Mouse (Mus musculus): ENCODE measurements at regions not wholly inside any gene's neighbourhood (a gene's known extent, or its start where the extent isn't known, plus 50 kb on each side); places are given as distances from the start of the nearest gene placed in this dataset.
A peak's percentile ranks its signal among the peaks of the same experiment; 100 is the strongest.
"Not testable (repeated sequence)": the region's sequence is repeated elsewhere in the genome, so short reads cannot be mapped to it uniquely, and the experiment has no call there.

- DNase-seq: no peak
These were observed 307.9 kb downstream of the Abcc12 start for GRCm38 (mm10) chr8:86272626-86273025.

- DNase-seq: peak; percentile 33
These were observed 309.0 kb downstream of the Abcc12 start for GRCm38 (mm10) chr8:86271477-86271876.

DNA sequence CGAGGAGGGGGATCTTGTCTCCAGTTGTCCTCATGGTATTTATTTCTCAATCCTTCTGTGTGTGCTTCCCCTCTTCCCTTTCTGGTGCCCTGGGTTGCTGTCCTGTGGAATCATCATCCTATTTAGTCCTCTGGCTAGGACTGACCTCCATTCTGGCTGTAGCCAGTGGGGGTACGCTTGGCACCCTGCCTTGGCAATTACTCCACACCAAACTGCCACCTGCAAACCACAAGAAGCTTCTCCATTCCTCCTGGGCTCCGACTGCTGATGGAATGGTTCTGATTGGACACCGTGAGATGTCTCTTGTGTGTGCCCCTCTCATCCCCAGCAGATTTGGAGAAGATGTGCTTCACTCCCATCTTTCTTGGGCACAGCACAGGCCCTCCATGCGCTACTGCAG lies 322.5 kb downstream of the Abcc12 start:
- no peak for DNase-seq

DNA sequence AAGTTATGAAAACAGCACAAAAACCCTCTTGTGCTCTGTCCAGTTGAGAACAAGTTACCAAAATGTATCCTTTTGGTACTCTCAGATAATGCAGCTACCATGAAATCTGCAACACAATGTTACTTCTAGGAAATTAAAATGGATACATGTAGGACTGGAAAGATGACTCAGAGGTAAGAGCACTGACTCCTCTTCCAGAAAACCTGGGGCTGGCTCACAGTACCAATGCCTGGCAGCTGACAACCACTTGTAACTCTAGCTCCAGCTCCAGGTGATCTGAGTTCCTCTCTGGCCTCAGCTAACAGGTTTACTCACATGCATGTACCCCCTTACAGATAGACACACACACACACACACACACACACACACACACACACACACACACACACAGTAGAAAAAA lies 325.1 kb downstream of the Abcc12 start:
- no peak for DNase-seq

DNA sequence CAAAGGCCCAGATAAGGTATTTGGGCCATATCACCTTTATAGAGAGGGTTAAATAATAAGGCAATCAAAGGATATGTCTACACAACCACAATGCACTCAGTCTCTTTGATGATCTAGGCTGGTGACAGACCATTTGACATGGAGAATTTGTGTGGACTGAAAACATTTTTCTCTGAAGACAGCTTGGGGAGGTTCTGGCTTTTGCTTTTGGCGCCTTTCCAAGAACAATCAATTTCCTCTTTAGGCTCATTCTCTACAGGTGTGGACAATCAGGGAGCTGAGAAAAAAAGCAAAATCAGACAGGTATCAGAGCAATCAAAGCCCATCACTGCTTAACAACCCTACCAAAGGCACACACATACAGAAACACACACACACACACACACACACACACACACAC lies 325.8 kb downstream of the Abcc12 start:
- DNase-seq: no peak

DNA sequence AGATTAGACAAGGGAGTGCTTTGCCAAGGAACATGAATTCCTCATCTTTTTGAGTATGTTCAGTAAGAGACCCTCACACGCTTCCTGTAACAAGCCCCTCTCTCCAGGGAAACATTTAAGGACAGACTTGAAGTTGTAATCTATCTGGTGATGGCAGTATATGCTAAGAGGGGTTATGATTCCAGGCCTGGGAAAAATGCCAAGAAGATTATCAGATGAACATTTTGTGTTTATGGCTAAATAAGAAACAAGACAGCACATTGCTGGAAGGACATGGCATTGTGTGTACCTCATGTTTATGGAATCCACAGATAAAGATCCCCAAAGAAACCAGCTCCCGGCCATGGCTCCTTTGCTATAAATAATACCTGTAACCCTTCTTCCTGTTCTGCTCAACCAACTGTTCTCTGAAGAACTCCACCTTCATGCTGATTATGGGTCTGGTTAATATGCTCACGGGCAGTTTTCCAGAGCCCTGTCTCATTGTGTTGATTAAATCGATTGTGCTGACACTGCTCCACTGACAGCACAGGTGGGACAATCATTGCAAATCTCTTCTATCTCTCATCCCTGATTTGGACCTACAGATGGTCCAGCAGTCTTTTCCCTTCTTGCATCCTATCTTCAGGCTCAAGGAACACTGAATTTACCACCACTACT lies 327.7 kb downstream of the Abcc12 start:
- no peak for DNase-seq

GRCm38 (mm10) chr8:86234696-86235095 lies 345.8 kb downstream of the Abcc12 start:
- DNase-seq: no peak

- not testable (repeated sequence) for DNase-seq
These were observed 348.5 kb downstream of the Abcc12 start for GRCm38 (mm10) chr8:86231994-86232393.

DNA sequence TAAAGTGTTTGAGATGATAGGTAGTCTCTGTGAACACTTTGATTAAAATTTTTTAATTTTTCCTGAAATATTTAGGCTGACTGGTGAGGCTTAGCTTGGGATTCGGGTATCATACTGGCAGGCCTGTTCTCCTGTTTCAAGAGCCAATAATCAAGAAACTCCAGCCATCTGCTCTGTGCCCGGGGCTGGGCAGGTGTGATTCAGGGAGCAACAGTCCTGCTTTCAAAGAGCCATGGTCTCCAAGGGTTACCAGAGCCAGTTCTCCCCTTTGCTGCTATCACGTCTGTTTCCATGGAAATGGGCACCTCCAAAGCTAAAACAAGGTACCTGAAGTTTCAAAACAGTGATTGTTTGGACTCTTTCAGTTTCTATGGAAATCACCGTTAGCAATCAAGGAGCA lies 355.6 kb downstream of the Abcc12 start:
- no peak for DNase-seq

GRCm38 (mm10) chr8:86222715-86223114 lies 357.8 kb downstream of the Abcc12 start:
- no peak for DNase-seq

GRCm38 (mm10) chr8:86222228-86222627 lies 358.3 kb downstream of the Abcc12 start:
- no peak for DNase-seq

DNA sequence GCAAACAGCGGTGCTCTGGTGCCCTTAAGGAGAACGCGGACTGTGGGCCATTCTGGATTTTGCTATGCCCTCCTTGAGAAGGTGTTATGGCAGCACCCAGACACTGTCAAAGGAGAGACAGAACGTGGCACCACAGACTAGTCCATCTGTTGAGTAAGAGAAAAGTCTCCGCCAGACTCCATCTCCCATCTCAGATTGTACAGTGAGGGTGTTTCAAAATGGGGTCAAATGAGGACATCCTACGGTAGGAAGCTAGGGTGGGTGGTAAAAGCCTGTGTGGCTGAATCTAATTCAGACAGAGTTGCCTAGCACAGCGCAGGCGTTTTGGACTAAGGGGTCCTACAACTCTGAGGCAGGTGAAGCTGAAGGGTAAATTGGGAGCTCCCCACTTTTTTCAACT lies 366.1 kb downstream of the Abcc12 start:
- peak; percentile 5 for DNase-seq

- no peak for DNase-seq
These were observed 368.0 kb downstream of the Abcc12 start for GRCm38 (mm10) chr8:86212461-86212860.

DNA sequence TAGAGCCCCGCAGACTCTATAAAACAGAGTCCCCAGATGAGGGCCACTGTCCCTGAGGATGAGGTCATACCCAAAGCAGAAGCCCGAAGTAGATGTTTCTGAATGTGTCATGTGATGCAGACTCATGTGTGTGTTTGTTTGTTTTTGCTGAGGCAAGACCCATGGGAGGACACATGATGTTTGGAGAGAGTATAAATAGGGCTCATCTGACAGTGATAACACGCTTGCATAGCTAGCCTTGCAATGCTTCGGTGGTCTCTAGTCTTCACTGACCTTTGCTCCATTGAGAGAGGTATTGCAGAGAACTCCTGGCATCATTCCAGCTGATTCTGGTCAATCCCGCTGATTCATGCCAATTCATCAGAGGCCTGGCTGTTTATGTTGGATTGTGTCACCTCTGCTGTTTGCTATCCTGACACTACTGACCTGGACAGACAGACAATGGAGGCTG lies 368.1 kb downstream of the Phkb start:
- no peak for DNase-seq

DNA sequence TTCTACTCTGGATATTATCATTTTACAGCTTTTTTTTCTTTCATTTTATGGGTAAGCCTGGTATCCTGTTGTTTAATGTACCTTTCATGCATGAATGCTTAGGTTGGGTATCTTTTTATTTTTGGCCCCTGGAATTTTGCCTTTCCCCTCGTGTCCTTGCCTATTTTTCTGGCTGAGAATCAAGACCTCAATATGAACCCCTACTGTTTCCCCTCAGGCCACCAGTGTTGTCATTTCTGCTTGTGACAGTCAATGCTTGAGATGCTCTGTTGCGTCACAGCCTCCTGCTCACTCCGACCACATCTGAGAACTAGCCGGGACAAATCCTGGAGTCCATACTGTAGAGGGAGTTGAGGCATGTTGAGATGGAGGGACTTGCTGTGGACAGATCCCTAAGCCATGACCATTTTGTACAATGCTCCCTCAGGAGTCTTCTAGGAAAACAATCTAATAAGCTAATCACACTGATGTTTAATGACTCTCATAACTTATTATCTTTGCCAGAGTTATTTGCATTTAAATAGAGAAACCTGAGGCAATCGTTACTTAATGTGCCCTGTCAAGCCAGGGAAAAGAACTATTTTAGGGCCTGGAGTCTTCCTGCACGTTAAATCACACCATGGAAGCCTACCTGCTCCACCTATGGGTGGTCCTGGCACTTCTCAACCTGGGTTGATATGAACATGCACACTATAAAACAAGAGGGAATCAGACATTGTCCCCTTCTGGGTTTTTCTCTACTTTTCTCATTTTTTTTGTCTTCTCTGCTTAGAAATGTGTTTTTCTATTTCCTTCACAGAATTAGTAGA lies 363.9 kb downstream of the Phkb start:
- no peak for DNase-seq

GRCm38 (mm10) chr8:86203107-86203506 lies 362.3 kb downstream of the Phkb start:
- DNase-seq: no peak

DNA sequence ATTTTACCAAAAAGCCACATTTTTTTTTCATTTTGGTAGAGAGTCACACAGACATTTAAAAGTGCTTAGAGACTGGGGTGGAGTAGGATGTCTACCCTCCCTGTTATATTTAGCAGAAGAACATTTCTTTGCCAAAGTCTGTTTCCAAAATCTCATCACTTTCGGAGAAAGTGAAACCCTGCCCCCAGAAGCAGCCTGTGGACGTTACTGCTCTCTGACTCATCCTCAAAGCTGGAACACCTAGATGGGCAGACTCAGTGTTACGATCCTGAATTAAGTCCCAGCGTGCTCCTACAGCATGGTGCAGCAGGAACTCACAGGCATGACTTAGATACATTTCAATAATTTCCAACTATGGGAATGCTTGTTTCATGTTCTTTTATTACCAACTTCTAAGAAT lies 361.1 kb downstream of the Phkb start:
- peak; percentile 26 for DNase-seq

DNA sequence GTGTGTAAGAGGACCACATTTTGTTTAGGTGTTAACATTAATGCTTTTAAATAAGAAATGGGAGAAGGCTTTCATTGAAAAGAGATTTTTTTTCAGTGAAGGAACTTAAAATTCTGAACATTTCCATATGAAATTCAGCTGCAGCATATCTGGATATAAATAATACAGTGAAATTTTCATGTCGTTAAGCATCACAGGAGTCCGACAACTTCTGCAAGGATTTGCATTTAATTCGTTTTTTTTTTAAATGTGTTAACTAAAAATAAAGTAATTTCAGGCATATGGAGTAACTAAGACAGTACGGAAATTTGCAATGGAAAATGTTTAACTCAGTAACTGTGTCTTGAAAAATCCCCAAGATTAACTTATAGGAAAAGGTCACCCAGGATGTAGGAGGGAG lies 351.5 kb downstream of the Phkb start:
- no peak for DNase-seq

- no peak for DNase-seq
These were observed 343.9 kb downstream of the Phkb start for GRCm38 (mm10) chr8:86184671-86185070.

DNA sequence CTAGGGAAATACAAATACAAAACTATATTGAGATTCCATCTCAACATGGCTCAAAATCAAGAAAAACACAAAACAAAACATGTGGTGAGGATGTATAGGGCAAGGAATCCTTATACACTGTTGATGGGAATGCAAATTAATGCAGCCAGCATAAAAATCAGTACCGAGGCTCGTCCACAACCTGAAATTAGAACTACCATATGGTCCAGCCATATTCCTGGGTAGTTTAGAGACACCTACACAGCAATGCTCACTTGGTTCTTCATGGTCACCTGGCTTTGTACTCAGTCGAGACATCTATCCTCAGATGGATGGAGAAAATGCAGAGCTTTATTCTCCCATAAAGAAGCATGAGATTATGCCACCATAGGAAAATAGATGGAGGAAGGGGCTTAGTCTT lies 340.0 kb downstream of the Phkb start:
- DNase-seq: no peak

DNA sequence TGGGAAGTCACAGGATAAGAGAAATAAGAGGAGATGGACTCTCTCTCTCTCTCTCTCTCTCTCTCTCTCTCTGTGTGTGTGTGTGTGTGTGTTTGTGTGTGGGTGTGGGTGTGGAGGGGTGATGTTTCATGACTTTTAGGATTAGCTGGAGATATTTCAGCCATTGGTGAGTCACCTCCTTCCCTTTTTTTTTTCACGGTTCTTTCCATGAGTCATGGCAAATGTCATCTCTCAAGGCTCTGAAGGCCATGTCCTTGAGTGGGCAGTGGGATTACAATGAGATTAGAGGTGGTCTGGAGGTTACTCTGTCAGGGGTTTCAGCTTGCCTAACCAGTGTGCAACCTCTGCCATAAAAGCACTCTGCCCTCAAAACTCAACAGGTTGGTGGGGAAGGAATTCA lies 329.3 kb downstream of the Phkb start:
- DNase-seq: no peak

GRCm38 (mm10) chr8:86164818-86165217 lies 324.1 kb downstream of the Phkb start:
- DNase-seq: no peak

DNA sequence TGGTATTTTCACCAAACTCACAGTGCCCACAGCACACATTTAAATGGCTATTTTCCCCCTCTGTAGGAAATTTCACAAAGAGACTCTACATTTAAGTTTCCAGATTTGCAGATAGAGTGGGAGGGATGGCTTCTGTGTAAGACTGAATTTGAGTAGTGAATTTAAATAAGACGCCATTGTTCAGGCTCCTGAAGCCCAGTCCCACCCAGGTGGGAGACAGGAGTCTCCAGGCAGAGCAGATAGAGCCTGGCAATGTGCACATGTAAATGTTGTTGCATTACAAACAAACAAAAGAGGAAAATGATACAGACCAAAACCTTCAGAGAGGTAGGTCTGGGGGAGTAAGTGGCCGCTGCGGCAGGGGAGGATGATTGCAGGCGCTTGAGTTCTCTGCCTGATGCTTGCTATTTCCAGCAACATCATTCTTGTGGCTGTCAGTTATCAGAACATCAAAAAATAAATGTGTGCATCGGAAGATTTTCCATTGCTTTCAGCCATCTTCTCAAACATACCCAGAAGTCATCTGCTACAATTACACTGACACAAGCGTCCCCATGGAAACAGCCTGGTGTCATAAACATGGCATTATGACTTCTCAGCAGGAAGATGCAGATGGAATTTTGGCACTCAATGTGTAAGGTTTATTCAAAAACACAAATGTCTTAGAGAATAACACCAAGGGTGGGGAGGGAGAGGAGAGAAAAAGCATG lies 318.5 kb downstream of the Phkb start:
- peak; percentile 79 for DNase-seq

GRCm38 (mm10) chr8:86147586-86147985 lies 306.8 kb downstream of the Phkb start:
- DNase-seq: no peak

Data from layer of hippocampus, adult 9-11 months (tissue).